Mouse (Mus musculus) right cerebral cortex, adult 2 months (tissue): Measurements from ENCODE around the gene Gdpd5.

Experiments used
- DNase-seq, 2 experiments: peaks; one replicate each; pipeline ENCODE4 v3.0.0; 2021 to 2022; ENCODE audit warnings: low spot score in 2 of 2

Gene Gdpd5

GRCm38 (mm10) chr7:99366716-99367115 is 14.5 kb upstream of the Gdpd5 start:
- DNase-seq: no peak

- DNase-seq: peak in 1 of 2 experiments; percentile 37
Measured at GRCm38 (mm10) chr7:99374325-99374724, 6.9 kb upstream of the Gdpd5 start.

DNA sequence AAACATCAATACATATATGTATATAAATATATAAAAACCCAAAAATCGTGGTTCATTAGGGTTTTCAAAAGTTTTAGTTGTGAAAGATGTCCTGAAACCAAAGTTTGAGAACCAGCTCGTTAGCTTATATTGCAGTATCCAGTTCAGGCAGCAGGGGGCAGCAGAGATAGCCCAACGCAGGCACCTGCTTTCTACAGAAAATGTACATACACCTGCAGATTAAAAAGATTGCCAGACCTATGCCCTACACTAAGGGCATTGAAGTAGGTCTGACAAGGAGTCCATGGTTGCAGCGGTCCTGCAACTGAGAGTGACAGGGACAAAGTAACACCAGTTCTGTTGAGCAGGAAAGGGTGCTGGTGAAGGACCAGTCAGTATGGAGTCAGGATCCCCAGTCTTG is 5.8 kb upstream of the Gdpd5 start:
- peak; percentile 88 to 90 for DNase-seq

- no peak for DNase-seq
Measured at GRCm38 (mm10) chr7:99378870-99379269, 2.3 kb upstream of the Gdpd5 start.

DNA sequence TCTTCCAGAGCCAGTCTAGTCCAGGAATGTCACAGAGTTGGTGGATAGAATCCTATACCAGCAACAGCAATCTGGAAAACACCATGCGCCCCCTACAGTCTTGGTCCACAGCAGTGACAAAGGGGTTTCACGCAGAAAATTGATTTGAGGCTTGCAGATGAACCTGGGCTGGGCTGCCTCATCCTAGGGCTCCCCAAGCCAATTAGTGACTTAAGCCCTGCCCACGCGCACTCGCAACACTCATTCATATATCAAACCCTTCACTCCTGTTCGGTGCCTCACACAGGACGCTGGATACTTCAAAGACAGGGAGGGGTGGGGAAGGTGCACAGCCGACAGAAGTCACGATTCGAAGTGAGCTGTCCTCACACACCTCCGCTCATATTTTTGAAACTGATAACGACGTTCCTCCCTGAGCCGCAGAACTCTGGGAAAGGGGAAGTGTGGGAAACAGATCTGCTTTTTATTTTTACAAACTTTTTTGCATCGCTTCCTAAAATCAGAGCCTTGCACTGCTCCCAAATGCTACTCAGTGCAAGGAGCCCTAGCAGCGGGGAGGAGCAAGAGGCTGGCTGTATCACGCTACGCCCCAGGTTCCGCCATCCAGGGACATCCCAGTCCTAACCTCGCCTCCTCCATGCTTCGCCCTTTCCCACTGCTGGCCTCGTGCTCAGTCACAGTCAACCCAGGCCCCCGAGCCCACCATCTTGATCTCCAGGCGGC is 562 bp upstream of the Gdpd5 start:
- DNase-seq: peak; percentile 54 to 56

- peak in 1 of 2 experiments; percentile 14 for DNase-seq
Measured at GRCm38 (mm10) chr7:99382088-99383000, 1.1 kb downstream of the Gdpd5 start.

- DNase-seq: no peak
Measured at GRCm38 (mm10) chr7:99383246-99383645, 2.0 kb downstream of the Gdpd5 start.

DNA sequence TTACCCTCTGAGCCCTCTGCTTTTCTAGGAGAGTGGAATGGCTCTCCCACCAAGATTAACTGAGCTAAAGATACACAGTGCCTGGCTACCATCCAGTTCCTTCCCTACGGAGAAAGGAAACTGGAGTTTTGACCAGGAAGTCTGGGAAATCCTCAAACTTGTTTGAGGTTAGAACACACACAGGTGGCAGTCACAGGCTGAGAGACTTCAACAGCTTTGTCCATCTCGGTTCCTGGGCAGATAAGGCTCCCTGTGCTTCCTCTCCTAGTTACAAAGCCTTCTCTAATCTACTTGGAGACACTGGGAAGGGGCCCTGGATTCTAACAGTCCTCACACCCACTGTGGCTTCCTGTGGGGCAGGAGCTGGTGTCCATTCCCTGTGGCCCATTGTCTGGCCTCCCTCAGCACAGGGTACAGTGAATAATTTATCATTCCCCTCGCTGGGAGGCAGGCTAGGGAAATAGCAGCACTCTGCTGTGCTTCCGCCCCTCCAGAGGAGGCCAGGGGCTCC is 2.9 kb downstream of the Gdpd5 start:
- DNase-seq: no peak

DNA sequence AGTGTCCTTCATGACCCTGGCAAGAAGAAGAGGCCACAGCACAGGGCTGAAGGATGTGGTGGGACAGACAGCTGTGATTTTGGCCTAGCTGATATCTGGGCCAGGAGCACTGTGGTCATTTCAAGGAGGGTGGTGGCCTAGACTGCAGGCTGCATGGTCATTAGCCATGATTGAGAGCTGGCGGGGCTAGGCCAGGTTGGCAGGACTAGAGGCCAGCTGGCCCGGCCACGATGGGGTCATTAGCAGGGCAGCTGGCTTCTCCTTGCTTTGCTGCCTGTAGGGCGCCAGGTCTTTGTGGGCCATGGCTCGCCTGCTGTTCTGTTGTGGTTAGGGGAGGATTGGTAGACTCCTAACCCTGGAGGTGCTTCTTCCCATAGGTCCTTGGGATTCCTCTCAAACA is 4.8 kb downstream of the Gdpd5 start:
- no peak for DNase-seq

- DNase-seq: no peak
Measured at GRCm38 (mm10) chr7:99386811-99387210, 5.6 kb downstream of the Gdpd5 start.

DNA sequence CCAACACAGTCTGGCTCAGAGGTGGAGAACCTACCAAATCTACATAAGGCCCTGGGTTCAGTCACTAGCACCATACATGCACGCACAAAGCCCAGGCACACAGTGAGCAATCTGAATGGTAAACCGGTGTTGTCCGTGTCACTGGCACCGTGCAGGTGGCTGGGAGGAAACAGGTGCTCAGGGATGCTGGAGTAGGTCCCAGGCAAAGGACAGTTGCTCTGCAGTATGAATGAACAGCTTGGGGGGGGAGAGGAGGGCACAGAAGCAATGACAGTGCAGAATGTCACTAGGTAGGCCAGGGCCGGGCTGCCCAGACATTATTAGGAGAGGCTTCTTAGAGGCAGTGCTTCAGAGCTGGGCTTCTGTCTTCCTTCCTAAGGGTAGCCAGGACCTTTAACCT is 6.1 kb downstream of the Gdpd5 start:
- no peak for DNase-seq

GRCm38 (mm10) chr7:99390559-99390958 is 9.3 kb downstream of the Gdpd5 start:
- DNase-seq: no peak

DNA sequence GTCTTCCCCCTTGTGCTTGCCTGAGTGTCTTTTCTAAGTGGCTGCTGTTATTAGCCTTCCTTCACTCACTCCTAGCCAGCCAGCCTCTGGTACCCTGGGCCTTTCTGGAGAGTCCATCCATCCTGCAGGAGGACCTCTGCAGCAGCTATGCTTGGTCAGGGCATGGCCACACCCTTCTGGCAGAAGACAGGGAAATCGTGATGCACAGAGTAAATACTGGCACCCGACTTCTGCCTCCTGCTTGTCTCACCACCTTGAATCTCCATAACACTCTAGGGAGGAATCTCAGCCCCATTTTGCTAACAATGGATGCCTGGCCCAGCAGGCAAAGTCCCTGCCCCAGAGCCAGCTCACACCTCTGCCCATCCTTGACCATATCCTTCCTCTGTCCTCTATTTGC is 11.5 kb downstream of the Gdpd5 start:
- no peak for DNase-seq

- DNase-seq: peak; percentile 62 to 69
Measured at GRCm38 (mm10) chr7:99393711-99394325, 12.6 kb downstream of the Gdpd5 start.

GRCm38 (mm10) chr7:99395385-99395784 is 14.2 kb downstream of the Gdpd5 start:
- no peak for DNase-seq

DNA sequence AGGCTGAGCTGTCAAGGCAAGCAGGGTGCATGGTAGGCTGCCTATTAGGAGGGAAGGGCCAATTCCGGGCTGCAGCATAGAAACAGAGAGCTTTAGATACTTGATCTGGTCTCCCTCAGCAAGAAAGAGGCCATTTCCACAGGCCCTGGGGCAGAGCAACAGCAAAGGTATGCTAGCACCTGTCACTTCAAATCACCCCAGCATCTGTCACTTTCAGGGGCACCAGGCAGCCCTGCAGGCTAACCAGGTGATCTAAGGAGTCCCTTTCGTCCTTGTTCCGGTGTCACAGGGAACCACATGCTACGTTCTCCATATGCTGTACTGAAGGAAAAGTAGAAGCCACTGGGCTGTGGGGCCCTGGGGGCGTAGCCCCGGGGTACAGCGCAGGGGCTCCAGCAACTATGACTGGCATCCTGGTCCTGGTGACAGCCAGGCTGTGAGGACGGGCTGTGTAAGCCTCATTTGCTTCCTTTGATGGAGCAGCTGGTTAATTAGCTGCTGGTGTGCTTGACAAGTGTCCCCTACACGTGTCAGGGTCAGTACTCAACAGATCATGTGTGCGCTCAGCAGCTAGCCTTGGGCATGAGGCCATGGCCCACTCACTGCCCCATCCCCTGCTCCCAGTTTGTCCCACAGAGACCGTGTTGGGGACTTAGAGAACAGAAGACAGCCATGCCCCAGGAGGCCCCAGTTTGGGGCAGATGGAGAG is 14.8 kb downstream of the Gdpd5 start:
- no peak for DNase-seq

GRCm38 (mm10) chr7:99396994-99397659 is 15.9 kb downstream of the Gdpd5 start:
- DNase-seq: no peak

GRCm38 (mm10) chr7:99401373-99401772 is 20.2 kb downstream of the Gdpd5 start:
- DNase-seq: no peak

DNA sequence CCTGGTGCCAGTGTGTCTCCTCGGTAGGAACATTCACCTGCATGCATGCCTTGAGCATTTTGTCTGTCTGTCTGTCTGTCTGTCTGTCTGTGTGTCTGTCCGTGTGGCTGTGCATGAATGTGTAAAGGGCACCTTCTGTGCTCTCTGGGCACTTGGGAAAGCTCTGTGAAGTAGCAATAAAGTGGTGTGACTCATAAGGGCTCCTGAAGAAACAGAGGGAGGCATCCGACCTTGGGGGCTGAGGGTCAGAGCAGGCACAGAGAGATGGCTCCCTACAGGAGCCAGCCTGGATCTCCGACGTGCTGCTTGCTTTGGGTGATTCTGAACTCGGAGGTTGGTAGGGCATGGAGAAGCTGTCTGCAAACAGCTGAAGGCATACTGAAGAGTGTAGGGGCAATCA is 21.3 kb downstream of the Gdpd5 start:
- DNase-seq: no peak

DNA sequence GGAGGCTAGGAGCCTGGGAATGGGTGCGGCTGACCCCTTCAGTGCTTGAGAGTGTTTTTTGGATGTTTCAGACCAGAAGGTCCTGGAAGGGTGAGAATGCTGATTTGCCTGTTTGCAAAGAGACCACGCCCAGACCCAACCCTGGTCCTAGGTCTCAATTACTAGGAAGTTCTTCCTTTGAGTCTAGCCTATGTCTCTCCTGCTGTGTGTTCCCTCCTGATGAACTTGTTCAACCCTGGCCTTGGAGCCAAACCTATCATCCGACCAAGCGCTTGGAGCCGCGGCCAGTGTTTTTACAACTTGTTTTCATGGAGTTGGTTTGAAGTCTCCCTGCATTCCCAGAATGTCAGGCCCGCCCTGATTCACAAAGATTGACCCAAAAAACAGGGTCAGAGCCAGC is 22.0 kb downstream of the Gdpd5 start:
- no peak for DNase-seq
